Mouse (Mus musculus) CD4-positive naive resting alpha-beta T cell, adult 57 days (primary cell): ENCODE results near the gene Gm21996. TPM values are rescaled to one million over a fixed set of nuclear protein-coding genes. Genes with fewer than 3 reads are reported as not detected.

Source experiments
- total RNA-seq: library from RNA; stranded (reverse); gene quantifications from one replicate; pipeline ENCODE4 v1.2.4, GENCODE M21; 2023

The Gm21996 gene
- total RNA-seq, result not detected

DNA sequence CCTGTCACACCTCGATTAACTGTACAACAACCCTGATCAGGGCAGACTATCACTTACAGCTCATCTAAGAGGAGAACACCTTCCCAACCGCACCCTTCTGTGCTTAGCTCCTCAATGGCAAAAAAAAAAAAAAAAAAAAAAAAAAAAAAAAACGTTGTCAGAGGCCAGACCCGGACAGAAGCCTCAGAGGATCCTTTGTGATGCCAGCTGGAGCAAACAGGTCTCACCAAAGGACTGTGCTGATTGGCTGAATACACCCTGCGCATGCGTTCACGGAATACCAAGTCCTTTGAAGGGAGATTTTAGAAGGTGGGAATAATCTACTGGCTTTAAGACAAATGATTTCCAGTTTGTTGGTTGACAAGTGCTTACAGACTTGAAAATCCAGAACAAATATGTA lies at the start of gene Gm21996:
Gm21996 (minus strand) TSS at position 101 of the 400 bp plus-strand sequence.

